Mouse (Mus musculus): Measurements from ENCODE around the gene Efna3. TPM values are rescaled to one million over a fixed set of nuclear protein-coding genes. Genes with fewer than 3 reads are reported as not detected.

Gene Efna3
- not detected for total RNA-seq (2021)
- long read RNA-seq, experiment 1 = 0 reads
- long read RNA-seq, experiment 2 = 0 reads

DNA sequence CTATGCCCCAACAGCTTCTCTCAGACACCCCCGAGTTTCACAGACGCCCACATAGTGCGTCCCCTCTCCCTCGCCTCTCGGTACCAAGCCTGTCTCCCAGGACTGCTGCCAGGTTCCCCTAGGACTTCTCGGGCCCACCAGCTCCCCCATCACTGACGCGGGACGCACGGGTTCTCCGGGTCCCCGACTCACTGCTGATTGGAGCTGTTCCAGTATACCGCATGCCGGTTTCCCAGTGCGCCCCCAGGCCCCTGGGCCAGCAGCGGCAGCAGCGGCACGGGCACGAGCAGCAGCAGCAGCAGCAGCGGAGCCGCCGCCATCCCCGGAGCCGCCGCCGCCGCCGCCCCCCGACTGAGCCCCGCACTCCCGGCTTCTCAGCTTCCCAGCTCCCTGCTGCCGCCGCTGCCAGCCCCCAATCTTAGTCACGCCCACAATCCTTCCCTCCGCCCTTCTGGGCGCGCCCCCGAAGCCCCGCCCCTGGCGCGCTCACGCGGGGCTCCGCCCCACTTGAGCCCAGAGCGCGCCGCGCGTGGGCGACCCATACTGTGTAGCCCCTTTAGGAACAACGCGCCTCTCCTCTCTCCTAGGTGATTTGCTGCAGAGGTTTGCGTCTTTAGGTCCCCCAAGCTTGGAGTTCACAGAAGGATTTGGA, at the start of gene Efna3:
Gene Efna3, minus strand, starts transcription at position 452 of the 652 bp plus-strand sequence.
- peak; percentile 68 to 76 for DNase-seq

DNA sequence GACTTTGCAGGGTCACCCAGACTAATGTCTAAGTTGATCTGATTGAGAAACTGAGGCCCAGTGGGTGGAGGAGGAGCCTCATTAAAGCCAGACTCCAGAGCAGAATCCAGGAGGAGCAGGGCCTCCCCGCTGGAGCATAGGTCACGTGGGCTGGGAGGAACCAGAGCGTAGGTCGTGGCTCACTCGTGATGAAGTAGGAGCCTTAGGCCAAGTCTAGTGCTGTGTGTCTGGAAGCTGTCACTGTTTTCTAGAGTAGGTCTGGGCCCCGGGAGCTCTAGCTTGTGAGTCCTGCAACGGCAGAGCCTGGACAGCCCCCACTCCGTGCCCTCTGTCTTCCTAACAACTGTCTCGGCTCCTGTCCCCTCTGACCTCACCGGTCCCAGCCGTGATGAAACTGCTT, 44.6 kb upstream of the Efna3 start:
- no peak for DNase-seq

DNA sequence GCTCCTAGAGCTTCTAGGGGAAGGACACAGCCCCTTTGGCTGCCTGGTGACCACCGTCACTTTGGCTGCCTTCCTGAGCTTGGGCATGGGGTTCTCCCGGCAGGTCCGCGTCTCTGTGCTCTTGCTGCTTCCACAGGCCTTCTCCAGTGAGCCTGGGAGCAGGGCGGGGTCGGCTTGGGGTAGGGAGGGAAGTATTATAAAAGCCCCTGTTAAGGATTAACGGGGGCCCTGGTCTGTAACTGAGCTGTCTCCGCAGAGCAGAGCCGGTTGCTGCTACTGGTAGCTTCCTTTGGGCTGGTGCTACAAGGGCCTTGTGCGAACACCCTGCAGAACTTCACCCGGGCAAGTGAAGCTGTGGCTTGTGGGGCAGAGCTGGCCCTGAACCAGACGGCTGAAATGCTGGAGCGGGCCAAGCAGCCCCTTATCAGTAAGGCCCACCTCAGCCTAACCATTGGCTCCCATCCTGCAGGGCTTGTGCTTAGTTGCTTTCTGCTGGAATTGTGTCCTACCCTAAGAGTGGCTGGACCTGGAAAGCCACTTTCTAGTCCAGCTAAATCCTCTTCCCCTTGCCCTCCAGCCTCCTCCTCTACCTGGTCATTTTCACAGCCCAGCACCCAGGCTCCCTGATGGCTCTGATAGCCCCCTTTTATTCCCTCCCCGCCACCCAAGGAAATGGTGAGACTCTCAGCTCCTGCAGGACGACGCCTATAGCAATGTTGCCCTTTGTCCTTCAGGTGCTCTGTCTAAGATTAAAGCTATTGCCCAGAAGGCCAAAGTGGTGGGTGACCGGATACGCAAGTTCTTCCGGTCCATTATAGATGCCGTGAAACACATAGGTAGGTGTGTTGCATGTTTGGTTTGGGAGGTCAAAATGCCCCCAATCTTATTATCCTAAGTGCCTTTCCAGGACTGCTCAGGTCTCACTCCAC, 43.0 kb upstream of the Efna3 start:
- DNase-seq = peak in 1 of 2 experiments; percentile 23

DNA sequence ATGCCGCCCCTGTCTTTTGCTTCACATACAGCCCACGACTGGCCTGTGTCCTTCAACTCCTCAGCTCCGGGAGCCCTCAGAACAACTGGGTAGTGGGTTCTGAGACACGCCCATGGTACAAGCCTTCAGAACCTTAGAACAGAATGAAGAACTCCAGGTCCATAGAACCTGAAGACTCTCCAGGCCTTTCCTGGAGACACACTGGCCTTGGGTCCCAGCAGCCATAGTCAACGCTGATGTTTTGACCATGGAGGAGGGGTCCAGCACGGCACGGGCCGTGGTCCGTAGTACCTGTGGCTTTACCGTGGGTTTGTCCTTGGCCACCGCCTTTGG, 42.4 kb upstream of the Efna3 start, which contains the start of gene Dcst1:
Gene Dcst1, minus strand, starts transcription at position 101 of the 333 bp plus-strand sequence.
- no peak for DNase-seq

GRCm38 (mm10) chr3:89364631-89365030, 41.9 kb upstream of the Efna3 start:
- DNase-seq = no peak

- DNase-seq = no peak
Measured at GRCm38 (mm10) chr3:89361675-89362074, 38.9 kb upstream of the Efna3 start, which contains the start of gene Dcst2. Gene Dcst2, plus strand, starts transcription at chr3:89361975.

DNA sequence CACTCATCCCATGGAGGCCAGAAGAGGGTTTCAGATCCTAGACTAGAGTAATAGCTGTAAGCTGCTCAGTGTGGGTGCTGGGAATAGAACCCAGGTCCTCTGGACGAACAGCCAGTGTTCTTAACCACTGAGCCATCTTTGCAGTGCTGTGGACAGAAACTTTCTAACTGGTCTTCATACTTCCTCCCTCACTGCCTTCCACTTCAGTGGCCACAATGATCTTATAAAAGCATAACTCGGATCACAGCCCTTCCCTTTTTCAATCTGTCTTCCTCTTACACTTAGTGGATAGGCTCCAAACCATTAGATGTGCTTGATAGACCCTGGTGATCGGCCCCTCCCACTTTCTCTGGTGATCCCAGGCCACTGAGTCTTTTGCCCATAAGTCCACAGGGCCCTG, 37.5 kb upstream of the Efna3 start:
- DNase-seq = no peak

GRCm38 (mm10) chr3:89359630-89360029, 36.9 kb upstream of the Efna3 start:
- no peak for DNase-seq

- DNase-seq = no peak
Measured at GRCm38 (mm10) chr3:89356029-89356428, 33.3 kb upstream of the Efna3 start.

GRCm38 (mm10) chr3:89355512-89355902, 32.7 kb upstream of the Efna3 start:
- DNase-seq = no peak

GRCm38 (mm10) chr3:89354816-89355511, 32.2 kb upstream of the Efna3 start:
- DNase-seq = peak; percentile 87 to 94

- DNase-seq = no peak
Measured at GRCm38 (mm10) chr3:89351271-89351670, 28.5 kb upstream of the Efna3 start.

DNA sequence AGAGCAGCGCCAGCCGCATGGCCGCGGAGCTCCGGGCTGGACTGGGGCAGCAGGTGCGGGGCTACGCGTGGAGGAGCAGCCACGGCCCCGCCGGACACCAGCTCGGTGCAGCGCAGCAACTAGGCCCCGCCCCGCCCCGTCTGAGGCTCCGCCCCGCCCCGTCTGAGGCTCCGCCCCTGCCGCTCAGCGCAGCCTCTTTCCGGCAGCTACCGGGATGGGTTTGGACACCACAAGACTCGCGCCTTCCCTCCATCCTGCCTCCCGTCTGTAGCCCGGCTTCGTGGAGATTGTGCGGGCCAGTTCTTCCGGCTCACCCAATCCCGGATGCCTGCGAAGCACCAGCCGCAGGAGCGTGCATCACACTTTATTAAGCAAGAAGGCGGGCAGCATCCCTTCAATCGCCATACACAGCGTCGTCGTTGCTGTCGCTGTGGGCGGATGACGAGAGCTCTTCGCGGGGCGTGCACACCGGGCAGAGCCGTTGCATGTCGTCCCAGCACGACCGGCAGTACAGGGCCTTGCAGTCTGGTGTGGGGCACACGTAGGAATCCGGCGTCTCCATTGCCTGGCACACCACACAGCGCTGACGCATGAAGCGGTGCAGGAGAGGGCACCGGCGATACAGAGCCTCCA, 27.2 kb upstream of the Efna3 start, which contains the start of gene Adam15:
Gene Adam15, minus strand, starts transcription at position 128 of the 633 bp plus-strand sequence.
- peak; percentile 92 to 94 for DNase-seq

- peak; percentile 80 to 89 for DNase-seq
Measured at GRCm38 (mm10) chr3:89348911-89349868, 26.4 kb upstream of the Efna3 start.

DNA sequence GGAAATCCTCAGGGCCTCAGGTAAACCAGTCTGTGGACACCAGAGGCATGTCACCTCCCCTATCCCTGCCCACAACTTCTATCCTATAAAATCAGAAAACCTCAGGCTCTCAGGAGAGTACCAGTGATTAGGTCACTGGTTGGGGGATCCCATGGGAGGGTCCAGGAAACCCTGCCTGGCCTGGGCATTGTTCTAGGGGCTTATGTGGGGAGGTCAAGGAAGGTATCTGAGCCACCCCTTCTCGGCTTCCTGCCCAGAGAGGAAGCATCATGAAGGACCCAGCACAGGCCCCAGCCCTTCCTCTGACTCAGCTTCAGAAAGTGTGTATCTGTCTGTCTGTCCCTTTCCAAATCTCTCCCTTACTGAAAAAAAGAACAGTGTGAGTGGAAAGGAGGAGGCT, 25.2 kb upstream of the Efna3 start:
- peak; percentile 40 to 77 for DNase-seq

- peak in 1 of 2 experiments; percentile 61 for DNase-seq
Measured at GRCm38 (mm10) chr3:89346815-89347540, 24.2 kb upstream of the Efna3 start.

- DNase-seq = no peak
Measured at GRCm38 (mm10) chr3:89343279-89343678, 20.5 kb upstream of the Efna3 start.

GRCm38 (mm10) chr3:89341794-89342193, 19.0 kb upstream of the Efna3 start:
- DNase-seq = peak in 1 of 2 experiments; percentile 10

- peak; percentile 66 to 88 for DNase-seq
Measured at GRCm38 (mm10) chr3:89340465-89340864, 17.7 kb upstream of the Efna3 start.

DNA sequence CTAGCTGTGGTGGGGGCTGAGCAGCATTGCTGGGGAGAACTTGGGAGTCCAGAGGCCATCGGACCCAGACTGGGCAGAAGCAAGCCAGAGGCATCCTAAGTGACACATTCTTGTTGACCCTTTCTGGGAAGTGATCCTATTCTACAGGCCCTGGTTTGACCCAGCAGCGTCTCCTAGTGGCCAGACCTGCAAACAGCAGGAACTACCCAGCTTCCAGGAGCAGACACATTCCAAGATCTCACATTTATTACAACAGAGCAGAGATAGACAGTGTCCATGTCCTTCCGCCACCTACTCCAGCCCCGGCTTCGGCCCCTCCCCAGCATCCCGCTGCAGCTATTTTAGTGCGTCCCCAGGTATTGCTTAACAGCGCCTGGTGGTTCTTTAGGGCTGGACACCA, 16.7 kb upstream of the Efna3 start:
- peak in 1 of 2 experiments; percentile 78 for DNase-seq

All from heart, adult 18-20 months (tissue).